Mouse (Mus musculus): ENCODE measurements around the gene Glis1. TPM values are rescaled to one million over a fixed set of nuclear protein-coding genes. Genes with fewer than 3 reads are reported as not detected.

Glis1 gene
- polyA plus RNA-seq, 1 experiment = 0.46 TPM

GRCm38 (mm10) chr4:107476266-107476665 lies 41.9 kb downstream of the Glis1 start:
- H3K27ac ChIP-seq (ENCODE audit: insufficient read depth, low read length) = no peak overlapping the region
- no peak for DNase-seq
- H3K27me3 ChIP-seq (ENCODE audit: control insufficient read depth, insufficient read depth, low read length) = no peaks in the 10 kb centered on the region
- TF ChIP-seq CTCF (IDR thresholded peaks at IDR 0.05; ENCODE audit: borderline replicate concordance, insufficient read depth, low read depth, low read length) (no peak), POLR2A (IDR thresholded peaks at IDR 0.05; ENCODE audit: borderline replicate concordance, insufficient read depth, low read length) (no peak)
- WGBS = 34% methylated on average over 11 of the region's 11 CpGs
- no peak overlapping the region for H3K4me3 ChIP-seq (replicated peaks; ENCODE audit: insufficient read depth, low read depth, low read length)
- H3K4me1 ChIP-seq (ENCODE audit: control insufficient read depth, insufficient read depth, low read length) = no peaks in the 10 kb centered on the region

DNA sequence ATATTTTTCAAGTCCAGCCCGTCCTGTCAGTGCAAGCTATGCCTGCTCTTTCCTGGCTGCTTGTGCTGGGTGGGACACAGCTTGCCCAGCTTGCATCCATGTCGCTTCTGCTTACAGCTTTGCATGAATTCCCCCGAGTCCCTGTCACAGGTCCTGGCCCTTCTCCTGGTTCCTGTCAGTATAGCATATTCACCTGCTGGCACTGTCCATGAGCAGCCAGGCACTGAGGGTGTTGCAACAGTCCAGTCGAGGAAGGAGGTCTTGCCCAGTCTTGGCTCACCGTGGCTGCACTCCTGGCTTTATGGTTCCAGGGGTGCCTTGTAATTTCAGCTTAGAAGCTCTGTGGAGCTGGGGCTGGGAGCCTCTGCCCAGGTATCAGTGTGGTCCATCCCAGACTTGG lies 44.6 kb downstream of the Glis1 start:
- Histone ChIP-seq H3K4me3 (replicated peaks; ENCODE audit: insufficient read depth, low read depth, low read length) (no peak overlapping the region), H3K4me1 (ENCODE audit: control insufficient read depth, insufficient read depth, low read length) (no peaks in the 10 kb centered on the region), H3K27ac (ENCODE audit: insufficient read depth, low read length) (no peak overlapping the region), H3K27me3 (ENCODE audit: control insufficient read depth, insufficient read depth, low read length) (no peaks in the 10 kb centered on the region)
- no peak for TF ChIP-seq CTCF (IDR thresholded peaks at IDR 0.05; ENCODE audit: borderline replicate concordance, insufficient read depth, low read depth, low read length)
- no peak for TF ChIP-seq POLR2A (IDR thresholded peaks at IDR 0.05; ENCODE audit: borderline replicate concordance, insufficient read depth, low read length)
- 24% methylated on average over 5 of the region's 5 CpGs for WGBS
- DNase-seq = no peak

DNA sequence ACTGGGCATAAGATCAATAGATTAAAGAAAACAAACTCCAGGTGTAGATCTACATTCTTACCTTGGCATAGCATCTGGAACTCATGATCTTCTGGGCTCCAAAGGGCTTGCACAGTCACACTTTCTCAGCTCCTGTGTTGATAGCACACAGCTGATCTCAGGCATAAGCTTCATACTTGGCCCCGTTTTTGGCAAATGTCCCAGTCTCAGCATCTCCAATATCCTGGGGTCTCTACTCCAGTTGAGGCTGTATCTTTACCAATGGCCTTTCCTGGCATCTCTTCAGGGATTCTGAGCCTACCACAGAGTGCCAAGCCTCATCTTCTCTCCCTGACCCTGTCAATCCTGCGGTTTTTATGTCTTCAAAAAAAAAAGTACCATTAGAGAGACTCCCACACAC lies 48.1 kb downstream of the Glis1 start:
- TF ChIP-seq POLR2A (IDR thresholded peaks at IDR 0.05; ENCODE audit: borderline replicate concordance, insufficient read depth, low read length) = no peak
- H3K4me3 ChIP-seq (replicated peaks; ENCODE audit: insufficient read depth, low read depth, low read length) = no peak overlapping the region
- DNase-seq = no peak
- no peaks in the 10 kb centered on the region for H3K4me1 ChIP-seq (ENCODE audit: control insufficient read depth, insufficient read depth, low read length)
- no peak overlapping the region for H3K27ac ChIP-seq (ENCODE audit: insufficient read depth, low read length)
- WGBS = 11% methylated on average over 2 of the region's 2 CpGs
- no peaks in the 10 kb centered on the region for H3K27me3 ChIP-seq (ENCODE audit: control insufficient read depth, insufficient read depth, low read length)

GRCm38 (mm10) chr4:107483556-107484220 lies 49.3 kb downstream of the Glis1 start:
- no peaks in the 10 kb centered on the region for H3K27me3 ChIP-seq (ENCODE audit: control insufficient read depth, insufficient read depth, low read length)
- no peak overlapping the region for H3K27ac ChIP-seq (ENCODE audit: insufficient read depth, low read length)
- WGBS = 57% methylated on average over 20 of the region's 20 CpGs
- TF ChIP-seq POLR2A (IDR thresholded peaks at IDR 0.05; ENCODE audit: borderline replicate concordance, insufficient read depth, low read length) = no peak
- DNase-seq = no peak
- no peaks in the 10 kb centered on the region for H3K4me1 ChIP-seq (ENCODE audit: control insufficient read depth, insufficient read depth, low read length)
- H3K4me3 ChIP-seq (replicated peaks; ENCODE audit: insufficient read depth, low read depth, low read length) = no peak overlapping the region

DNA sequence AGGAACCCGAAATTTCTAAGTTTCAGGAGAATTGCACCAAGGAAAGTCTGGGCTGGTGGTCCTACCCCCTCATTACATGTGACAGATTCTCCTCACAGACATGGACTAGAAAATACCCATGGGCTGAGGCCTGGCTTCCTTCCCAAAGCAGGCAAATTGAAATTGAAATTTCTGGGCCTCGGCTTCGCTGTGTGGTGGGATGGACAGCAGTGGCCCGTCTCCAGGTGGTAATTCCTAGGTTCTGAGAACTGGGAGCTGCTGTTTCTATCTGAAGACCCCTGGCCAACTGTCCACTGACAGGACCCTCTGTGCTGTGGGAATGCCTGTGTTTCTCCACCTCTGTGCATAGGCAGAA lies 49.8 kb downstream of the Glis1 start:
- TF ChIP-seq CTCF (IDR thresholded peaks at IDR 0.05; ENCODE audit: borderline replicate concordance, insufficient read depth, low read depth, low read length) (no peak), POLR2A (IDR thresholded peaks at IDR 0.05; ENCODE audit: borderline replicate concordance, insufficient read depth, low read length) (no peak)
- WGBS = 68% methylated on average over 4 of the region's 4 CpGs

DNA sequence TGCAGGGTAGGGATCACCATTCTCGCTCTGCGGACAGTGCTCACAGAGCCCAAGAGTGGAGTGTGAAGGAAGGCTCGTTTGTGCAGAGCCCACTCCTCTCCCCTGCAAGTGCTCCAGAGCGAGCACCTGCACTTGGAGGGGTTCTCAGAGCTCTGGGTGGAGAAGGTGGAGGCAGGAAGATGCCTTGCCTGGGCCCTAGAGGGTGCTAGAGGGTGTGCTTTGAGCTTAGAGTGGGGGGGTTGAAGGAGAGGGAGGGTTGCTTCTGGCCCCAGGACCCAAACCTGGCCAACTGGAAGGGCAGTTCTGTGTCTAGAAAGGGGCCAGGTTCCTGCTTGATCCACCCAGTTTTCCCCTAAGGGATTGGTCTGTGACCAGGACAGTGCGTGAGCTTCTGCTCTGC lies 51.5 kb downstream of the Glis1 start:
- no peak overlapping the region for H3K4me3 ChIP-seq (replicated peaks; ENCODE audit: insufficient read depth, low read depth, low read length)
- H3K4me1 ChIP-seq (ENCODE audit: control insufficient read depth, insufficient read depth, low read length) = peaks cover 8% of the 10 kb centered on the region
- TF ChIP-seq POLR2A (IDR thresholded peaks at IDR 0.05; ENCODE audit: borderline replicate concordance, insufficient read depth, low read length) (no peak), CTCF (IDR thresholded peaks at IDR 0.05; ENCODE audit: borderline replicate concordance, insufficient read depth, low read depth, low read length) (peak; percentile 41; the same call in 1 of the 2 replicates)
- WGBS = 72% methylated on average over 5 of the region's 5 CpGs
- no peaks in the 10 kb centered on the region for H3K27me3 ChIP-seq (ENCODE audit: control insufficient read depth, insufficient read depth, low read length)
- DNase-seq = no peak
- no peak overlapping the region for H3K27ac ChIP-seq (ENCODE audit: insufficient read depth, low read length)

More for the DNA sequence above, 49.8 kb downstream of the Glis1 start:
- H3K27me3 ChIP-seq (ENCODE audit: control insufficient read depth, insufficient read depth, low read length) = no peaks in the 10 kb centered on the region
- DNase-seq = no peak
- no peak overlapping the region for H3K4me3 ChIP-seq (replicated peaks; ENCODE audit: insufficient read depth, low read depth, low read length)
- H3K27ac ChIP-seq (ENCODE audit: insufficient read depth, low read length) = no peak overlapping the region
- H3K4me1 ChIP-seq (ENCODE audit: control insufficient read depth, insufficient read depth, low read length) = peaks cover under 1% of the 10 kb centered on the region

DNA sequence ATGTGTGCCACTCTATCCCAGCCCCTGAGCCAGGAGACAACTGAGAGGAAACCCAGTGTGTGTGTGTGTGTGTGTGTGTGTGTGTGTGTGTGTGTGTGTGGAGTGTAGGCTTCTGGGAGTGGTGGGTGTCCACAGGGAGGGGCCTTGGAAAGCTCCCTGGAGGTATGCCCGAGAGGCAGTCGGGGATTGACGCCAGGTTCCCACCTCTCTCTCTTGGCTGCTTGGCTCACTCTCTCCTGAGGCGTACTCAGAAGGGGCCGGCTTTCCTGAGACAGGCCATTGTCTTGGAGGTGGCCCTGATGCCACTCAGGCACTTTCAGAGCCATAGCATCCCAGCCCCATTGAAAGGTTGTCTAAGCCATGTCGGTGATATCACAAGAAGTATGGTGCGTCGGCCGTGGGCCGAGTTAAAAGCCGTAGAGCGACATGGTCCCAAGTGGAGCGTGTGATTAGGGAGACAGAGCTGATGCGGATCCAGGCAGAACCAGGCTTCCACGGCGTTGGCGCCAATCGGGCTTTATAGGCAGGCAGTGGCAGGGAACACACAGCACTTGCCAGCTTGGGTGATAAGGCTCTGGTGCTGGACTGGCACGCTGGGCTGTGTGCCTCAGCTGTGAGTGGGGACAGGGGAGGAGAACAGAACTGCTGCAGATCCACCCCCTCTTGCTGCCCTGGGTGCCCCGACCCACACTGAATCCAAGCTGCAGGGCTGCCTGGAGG lies 54.9 kb downstream of the Glis1 start:
- 22% methylated on average over 20 of the region's 20 CpGs for WGBS
- TF ChIP-seq POLR2A (IDR thresholded peaks at IDR 0.05; ENCODE audit: borderline replicate concordance, insufficient read depth, low read length) = no peak
- no peak for TF ChIP-seq CTCF (IDR thresholded peaks at IDR 0.05; ENCODE audit: borderline replicate concordance, insufficient read depth, low read depth, low read length)
- H3K4me3 ChIP-seq (replicated peaks; ENCODE audit: insufficient read depth, low read depth, low read length) = no peak overlapping the region
- H3K4me1 ChIP-seq (ENCODE audit: control insufficient read depth, insufficient read depth, low read length) = peaks cover 8% of the 10 kb centered on the region
- H3K27ac ChIP-seq (ENCODE audit: insufficient read depth, low read length) = no peak overlapping the region
- H3K27me3 ChIP-seq (ENCODE audit: control insufficient read depth, insufficient read depth, low read length) = no peaks in the 10 kb centered on the region
- no peak for DNase-seq

- Histone ChIP-seq H3K4me1 (ENCODE audit: control insufficient read depth, insufficient read depth, low read length) (peaks cover 8% of the 10 kb centered on the region), H3K27me3 (ENCODE audit: control insufficient read depth, insufficient read depth, low read length) (no peaks in the 10 kb centered on the region), H3K27ac (ENCODE audit: insufficient read depth, low read length) (no peak overlapping the region), H3K4me3 (replicated peaks; ENCODE audit: insufficient read depth, low read depth, low read length) (no peak overlapping the region)
- no peak for TF ChIP-seq POLR2A (IDR thresholded peaks at IDR 0.05; ENCODE audit: borderline replicate concordance, insufficient read depth, low read length)
- TF ChIP-seq CTCF (IDR thresholded peaks at IDR 0.05; ENCODE audit: borderline replicate concordance, insufficient read depth, low read depth, low read length) = no peak
- no peak for DNase-seq
- WGBS = 75% methylated on average over 5 of the region's 5 CpGs
These were observed 58.6 kb downstream of the Glis1 start for GRCm38 (mm10) chr4:107492991-107493390.
